Mouse (Mus musculus) erythroblast, embryonic 14.5 days (primary cell): ENCODE data around the gene Tcirg1.

Source experiments
- GATA1 ChIP-seq: IDR thresholded peaks from 2 replicates; pipeline ENCODE4 v1.6.1; 2012; ENCODE audit warnings: low read length, inconsistent platforms, mixed read lengths
- TAL1 ChIP-seq: IDR thresholded peaks from 3 replicates; pipeline ENCODE4 v1.6.1; 2012; ENCODE audit warnings: low read length, inconsistent platforms, mixed read lengths

DNA sequence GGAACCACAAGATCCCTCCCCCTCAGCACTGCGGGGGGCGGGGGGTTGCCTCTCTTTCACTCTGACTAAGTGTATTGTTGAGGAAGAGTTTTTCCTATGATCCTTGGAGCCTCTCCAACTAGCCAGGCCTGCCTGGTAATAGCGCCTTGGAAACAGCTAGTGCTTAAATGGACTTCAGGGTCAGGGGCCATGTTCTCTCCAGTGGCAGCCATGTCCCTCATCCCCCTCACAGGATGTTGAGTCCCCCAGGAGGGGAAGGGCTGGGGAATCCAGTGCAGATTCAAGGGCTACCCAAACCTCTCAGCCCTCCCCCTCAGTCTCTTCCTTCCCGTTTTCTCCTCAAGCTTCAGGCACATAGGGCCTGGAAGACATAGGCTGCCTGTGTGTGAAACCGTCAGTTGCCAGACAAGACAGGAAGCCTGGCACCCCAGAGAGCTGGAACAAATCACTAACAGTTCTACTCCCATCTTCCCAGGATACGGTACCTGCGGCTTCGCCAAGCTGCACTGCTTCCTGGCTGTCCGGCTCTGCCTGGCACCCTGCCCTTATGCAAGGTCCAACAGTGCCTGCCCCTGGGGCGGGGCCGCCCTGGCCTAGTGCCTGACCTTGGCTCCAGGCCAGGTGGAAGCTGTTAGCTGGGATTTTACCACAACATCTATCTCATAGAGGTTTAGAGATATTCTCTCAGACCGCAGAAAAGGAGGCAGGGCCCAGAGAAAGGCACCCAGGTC lies 22.4 kb upstream of the Tcirg1 start, which contains the start of gene Aldh3b1:
- TF ChIP-seq GATA1 (no peak), TAL1 (no peak)
